Mouse (Mus musculus): ENCODE measurements around the gene 4933411K16Rik.

DNA sequence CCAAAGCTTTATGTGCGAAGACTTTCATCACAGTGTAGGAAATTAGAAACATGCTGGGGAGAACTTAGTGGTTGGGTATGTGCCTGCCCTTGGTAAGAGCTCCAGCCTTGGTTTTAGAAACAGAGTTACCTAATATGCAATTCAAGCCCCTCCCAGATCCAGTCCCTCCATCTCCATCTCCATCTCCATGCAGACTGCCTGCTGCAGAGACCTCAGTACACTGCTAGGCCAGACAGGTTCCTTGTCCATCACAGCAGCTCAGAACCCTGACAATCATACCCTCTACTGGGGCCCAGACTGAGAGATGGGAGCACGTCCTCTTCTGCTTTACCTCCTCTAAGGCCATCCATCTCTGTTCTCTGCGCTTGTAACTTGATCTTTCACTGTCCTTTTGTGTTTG, 43.5 kb upstream of the 4933411K16Rik start:
- TF ChIP-seq POLR2A (IDR thresholded peaks at IDR 0.05; ENCODE audit: low read depth, low read length): no peak
- TF ChIP-seq CTCF (conservative IDR thresholded peaks at IDR 0.05; ENCODE audit: insufficient read depth, insufficient read length, low read depth, low read length): no peak

Data from kidney, adult 2 months (tissue).